Mouse (Mus musculus) neutrophil, adult 5-6 weeks (primary cell): ENCODE data around the gene Lmx1b. TPM values are rescaled to one million over a fixed set of nuclear protein-coding genes. Genes with fewer than 3 reads are reported as not detected.

Source experiments
- ATAC-seq: fragments of 151-379, 151-347 bp; 2 replicates; pipeline ENCODE4 v1.8.0; 2017; ENCODE audit warnings: mild to moderate bottlenecking, moderate TSS enrichment; ENCODE audit not compliant: insufficient number of reproducible peaks, poor library complexity, low FRiP score, severe bottlenecking; ENCODE audit errors: extremely low read depth
- total RNA-seq: library from RNA; stranded (forward); fragments of 200-1000 nt; gene quantifications from 2 replicates; pipeline ENCODE4 v1.2.3, GENCODE M21; 2017

The Lmx1b gene
- total RNA-seq, 1 experiment from 2014 or later, result not detected

DNA sequence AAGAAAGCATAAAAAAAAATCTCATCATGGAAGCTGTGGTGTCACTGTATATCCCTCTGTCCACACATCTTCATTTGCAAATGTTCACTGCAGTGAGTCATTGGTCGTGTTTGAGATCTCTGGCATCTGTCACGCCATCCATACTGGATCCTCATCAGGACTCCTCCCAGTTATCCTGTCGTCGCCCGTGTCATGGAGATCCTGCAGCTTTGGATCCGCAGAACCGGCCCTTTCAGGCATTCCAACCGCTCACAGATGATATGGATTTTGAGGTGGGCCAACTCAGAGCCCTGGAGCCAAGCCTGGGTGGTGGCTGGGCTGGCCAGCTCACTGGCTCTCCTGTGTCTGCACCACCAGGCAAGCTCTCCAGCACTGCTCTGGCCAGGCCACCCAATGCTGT lies 84.7 kb downstream of the Lmx1b start:
- no peak for ATAC-seq

DNA sequence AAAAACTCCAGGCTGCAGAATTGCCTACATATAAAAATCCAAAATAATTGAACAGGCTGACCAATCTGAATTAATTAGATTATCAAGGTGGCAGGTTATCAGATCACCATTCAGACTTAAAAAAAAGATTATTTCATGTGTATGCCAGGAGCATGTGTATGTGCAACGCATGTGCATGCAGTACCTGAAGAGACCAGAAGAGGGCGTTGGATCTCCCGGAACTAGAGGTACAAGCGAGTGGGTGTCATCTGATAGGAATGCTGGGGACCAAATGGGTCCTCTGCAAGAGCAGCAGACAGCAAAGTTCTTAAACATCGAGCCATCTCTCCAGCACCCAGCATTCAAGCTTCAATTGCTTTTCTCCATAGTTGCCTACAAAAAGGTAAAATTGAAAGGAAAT lies 87.6 kb downstream of the Lmx1b start:
- no peak for ATAC-seq

DNA sequence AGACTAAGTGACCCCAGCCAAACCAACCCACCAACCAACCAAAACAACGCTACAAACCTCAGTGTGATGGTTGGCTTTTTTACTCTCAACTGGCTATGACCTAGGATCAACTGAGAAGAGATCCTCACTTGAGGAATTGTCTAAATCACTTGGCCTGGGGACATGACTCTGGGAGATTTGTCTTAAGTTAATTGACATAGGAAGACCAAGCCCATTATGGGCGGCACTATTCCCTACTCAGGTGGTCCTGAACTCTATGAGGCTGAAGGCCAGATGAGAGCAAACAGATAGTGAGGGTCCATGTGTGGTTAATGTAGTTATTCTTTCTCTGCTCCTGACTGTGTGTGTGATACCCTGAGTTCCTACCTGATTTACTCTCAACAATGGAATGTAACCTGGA lies 92.7 kb downstream of the Lmx1b start:
- ATAC-seq, result no peak

DNA sequence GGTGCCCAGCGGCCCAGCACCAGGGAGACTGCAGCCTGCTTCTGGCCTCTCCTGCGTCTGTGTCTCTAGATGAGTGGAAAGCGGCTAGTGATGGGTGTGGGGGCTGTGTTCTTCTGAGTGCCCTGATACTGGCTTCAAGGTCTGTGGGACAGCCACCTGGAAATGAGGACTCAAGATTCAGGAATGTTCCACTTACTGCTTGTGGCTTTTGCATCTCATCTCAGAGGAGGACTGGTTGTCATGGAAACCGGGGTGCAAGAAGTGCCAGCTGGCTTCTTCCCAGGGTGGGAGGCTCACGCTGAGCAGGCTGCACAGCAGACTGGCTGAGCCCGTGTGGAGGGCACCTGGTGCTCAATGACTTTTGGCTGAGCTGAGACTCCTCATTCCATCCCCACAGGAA lies 93.4 kb downstream of the Lmx1b start:
- ATAC-seq, result no peak

DNA sequence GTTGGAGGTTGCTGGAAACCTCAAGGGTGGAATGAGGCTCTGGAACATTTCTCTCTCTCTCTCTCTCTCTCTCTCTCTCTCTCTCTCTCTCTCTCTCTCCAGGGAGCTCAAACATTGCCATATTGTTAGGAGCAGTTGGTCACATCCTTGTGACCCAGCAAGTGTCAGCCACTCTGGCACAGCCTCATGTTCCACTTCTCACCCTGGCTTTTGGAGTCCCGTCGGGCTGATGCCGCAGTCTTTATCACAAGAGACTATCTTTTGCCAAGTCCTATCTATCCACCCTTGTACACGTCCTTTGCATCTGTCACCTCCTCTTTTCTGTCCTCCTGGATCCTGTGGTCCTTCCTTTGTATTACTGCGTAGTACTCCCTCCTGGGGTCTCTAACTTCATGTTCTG lies 94.3 kb downstream of the Lmx1b start:
- ATAC-seq, result no peak

DNA sequence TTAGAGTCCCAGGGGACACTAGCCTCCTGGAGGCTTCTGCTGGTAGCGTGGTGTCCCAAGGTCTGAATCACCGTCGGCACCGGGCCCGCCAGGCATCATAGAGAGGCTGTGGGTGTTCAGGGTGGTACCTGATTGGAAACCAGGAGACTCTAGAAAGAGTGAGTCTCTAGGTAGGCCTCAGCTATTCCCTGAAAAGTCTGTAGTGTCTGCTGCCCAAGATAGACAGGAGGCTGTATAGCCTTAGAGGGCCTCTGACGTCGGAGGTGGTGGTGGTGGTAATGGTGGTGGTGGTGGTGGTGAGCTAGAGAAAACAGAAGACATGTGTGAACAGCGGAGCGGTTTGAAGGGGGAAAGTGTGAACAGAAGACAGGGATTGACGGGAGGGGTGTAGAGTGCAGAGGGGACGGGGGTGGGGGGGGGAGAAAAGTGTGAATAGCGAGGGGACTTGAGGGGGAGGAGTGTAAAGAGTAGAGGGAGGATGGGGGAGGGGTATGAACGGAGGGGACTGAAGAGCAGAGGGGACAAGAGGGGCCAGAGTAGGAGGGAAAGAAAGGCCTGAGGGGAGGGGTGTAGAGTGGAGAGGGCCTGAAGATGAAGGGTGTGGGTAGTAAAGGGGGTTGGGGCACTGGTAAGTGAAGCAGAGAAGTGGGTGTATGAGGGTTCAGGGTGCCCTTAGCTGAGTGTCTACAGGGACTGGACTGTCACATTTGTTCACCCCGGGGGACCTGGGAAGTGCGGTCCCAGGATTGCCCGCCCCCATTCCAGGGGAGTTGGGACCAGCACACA lies 95.3 kb downstream of the Lmx1b start:
- ATAC-seq, result no peak

DNA sequence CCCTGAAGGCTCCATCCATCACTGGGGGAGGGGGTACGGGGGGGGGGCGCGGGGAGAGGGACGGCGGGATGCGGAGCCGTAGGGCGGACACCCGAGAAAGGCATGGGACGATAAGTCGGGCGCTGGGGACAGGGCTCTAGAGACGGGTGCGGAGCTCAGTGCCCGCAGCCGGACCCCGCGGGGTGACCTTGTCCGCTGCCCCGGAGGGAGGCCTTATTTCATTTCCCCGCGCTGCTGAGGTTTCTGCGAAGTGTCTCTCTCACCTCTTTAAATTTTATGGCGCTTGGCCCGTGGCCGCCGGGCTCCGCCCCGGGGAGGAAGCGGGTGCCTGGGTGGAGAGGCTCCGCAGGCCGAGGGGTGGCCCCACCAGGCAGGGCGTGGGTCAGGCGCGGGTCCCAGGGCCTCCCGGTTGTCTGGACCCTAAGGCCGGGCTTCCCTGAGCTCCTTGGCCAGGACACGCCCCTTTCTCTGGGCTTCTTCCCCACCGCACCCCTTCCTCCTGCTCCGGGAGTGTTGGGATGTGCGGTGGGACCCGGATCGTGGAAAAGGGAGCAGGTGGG lies 96.0 kb downstream of the Lmx1b start:
- ATAC-seq, result no peak

DNA sequence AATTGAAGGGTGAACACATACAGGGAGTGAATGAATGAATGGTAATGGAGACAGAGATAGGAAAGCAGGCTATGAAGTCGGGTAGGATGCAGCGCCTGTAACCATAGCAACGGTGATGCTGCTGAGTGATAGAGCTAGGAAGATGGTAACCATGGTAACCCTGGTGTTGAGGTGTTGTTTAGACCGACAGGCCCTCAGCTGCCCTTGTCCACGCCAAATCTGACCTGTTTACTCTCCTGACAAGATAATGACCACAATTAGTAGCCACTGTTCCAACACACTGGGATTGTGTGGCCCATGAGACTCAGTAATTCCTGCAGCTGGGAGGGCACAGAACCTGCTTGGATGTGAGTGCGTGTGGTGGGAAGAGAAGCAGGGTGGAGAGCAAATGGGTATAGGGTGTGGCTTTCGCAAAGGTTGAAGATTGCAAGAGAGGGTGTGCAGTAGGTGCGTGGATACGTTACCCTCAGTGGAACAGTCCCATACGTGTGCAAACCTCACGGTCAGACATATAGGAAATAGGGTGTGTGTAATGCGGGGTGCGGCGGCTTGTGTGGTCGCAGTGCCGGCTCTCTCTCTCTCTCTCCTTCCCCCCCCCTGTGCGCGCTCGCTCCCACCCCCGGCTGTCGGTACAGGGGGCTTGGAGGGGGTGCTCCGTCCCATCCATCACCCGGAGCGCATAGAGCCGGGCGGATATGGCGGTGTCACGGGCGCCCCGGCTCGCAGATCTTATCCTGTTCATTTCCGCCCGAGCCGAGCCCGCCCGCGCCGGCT lies 96.7 kb downstream of the Lmx1b start:
- no peak for ATAC-seq

DNA sequence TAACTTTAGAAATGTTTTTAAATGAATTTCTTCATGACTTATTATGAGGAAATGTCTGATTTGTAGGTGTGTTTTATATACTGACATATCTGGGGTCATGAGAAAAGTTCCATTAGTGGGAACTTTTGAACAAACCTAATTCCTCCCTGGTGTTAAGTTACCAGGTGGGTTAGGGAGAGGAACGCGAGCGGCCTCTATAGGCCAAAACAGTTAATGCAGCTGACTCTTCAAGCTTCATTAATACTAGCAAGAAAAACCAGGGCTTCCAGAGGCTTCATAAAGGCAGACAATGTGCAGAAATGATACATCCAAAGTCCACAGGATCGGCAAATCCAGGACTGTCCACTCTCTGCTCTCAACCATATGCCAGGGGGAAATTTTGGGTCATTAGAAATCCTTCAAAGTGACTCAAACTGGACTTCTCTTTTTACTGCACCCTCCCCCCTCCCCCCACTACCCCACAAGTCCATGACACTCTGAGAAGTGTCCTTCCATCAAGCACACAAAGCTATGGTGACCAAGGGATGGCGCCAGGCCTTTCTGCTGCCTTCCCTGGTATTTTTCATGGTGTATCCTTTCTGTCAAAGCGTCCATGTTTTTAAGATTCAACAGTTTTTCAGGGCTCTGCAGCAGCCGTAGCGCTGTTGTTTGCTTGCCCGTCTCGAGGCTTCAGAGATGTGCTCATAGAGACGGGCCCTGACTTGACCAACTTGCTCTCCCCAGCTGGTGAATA lies 97.4 kb downstream of the Lmx1b start:
- no peak for ATAC-seq

DNA sequence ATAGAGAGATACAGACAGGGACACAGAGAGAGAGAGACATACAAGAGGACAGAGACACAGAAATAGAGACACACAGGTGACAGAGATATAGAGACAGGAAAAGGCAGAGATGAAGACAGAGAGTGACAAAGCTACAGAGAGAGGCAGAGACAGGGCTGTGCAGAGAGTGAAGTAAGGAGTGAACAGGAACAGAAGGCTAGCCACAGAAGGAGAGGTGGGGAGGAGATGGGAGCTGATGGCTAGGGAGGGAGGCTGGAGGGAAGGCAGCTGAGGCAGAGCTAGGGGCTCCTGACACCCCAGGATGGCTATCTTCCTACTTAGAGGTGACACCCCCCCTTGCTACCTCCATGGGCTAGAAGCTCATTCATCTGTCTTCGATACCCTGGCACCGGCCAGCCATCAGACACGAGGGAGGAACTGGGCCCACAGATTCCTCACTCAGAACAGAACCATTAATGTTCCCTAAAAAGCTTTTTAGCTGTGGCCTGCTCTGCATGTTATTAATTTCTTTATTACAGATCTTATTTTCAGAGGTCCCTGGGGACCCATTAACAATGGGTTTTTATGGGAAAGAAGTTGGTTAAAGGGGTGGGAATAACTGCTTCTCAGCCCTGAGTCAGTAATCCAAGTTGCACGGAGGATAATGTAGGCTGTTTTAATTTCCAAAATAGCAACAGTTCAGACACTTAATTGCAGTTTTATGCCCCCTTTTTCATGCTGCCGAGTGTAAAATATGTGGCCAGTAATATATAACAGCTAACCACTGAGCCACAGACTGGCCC lies 114.8 kb downstream of the Lmx1b start:
- ATAC-seq, result no peak

DNA sequence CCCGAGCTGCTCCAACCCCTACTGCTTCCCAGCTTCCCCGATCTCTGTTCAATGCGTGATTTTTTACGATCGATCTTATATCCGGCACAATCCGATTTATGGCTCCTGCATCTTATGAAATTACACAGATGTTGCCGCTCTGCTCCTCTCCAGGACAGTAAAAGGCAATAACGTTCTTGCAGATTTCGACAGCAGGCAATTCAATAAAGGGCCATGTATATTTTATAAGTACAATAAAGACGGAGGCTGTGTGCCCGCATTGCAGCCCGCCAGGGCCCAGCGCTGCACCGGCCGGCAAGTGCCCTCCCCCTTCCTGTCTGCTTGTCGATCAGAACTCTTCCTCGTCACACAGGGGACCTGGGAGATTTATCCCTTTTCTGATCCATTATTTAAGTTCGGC lies 124.5 kb downstream of the Lmx1b start:
- ATAC-seq, result no peak

DNA sequence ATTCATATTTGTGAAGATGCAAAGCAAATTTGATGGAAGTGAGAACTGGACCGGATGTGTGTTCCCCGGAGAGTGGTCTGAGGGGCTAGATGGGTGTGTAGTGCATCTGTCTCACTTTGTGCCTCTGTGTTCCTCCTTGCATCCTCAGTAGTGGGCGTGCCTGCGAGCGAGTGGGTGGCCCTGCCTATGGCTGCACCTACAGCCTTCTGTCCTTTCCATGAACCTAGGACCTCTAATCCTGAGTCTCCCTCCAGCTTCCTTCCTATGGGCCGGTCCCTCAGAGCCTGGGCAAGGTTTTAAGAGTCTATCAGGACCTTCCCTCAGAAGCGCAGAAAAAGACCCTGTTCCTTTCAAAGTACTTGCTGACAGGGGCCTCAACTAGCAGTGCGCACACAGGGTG lies 124.9 kb downstream of the Lmx1b start:
- ATAC-seq, result no peak

Other genes with a start within 250 kb of the Lmx1b start
- 4.5 and 4.8 TPM in 2 replicates for gene Zbtb34, start 209.2 kb downstream of the Lmx1b start, total RNA-seq
- 25.2 and 26.2 TPM in 2 replicates for gene Zbtb43, start 172.0 kb downstream of the Lmx1b start, total RNA-seq
- 10.9 and 12.1 TPM in 2 replicates for gene Mvb12b, start 247.4 kb upstream of the Lmx1b start, total RNA-seq